In the genomic region with DNA sequence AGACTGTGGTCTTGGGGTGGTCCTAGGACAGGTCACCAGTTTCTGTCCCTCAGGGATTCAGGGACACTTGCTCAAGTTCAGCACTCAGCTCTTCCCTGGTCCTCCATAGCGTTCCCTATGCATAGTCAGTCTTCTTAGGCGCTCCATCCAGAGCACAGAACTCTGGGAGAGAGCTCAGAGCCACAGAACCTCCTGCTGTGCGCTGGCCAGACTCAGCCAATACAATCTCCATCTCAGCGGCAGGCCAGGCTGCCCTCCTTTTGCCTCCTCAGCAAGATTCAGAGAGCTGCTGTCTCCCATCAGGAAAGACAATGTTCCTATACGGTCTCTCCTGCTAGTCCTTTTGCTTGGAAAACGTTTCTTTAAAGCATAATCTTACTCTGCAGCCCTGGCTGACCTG, we compare ENCODE assay signal across 10 mouse cellular contexts. TPM values are rescaled to one million over a fixed set of nuclear protein-coding genes. Genes with fewer than 3 reads are reported as not detected.
A peak's percentile ranks its signal among the peaks of the same experiment; 100 is the strongest.
DNase-seq lines count a peak whose midpoint lies in the region; ATAC-seq and TF ChIP-seq lines count a peak whose summit lies in the region.
"Had no signal": no experiment of that assay in that cellular context is flagged by ENCODE, and none has a peak within 500 bp of the region (broad histone marks: within the 10 kb centered on the region; RNA-seq: fewer than 3 reads in every experiment).

No protein-coding gene starts in this region.

- H3K9ac ChIP-seq in heart, embryonic 16.5 days (ENCODE audit: low read length): peak overlapping the region; percentile 41
- H3K9ac ChIP-seq in hindbrain, postnatal 0 days (replicated peaks; ENCODE audit: low read length): no peak overlapping the region
- H3K9ac ChIP-seq: liver, embryonic 14.5 days had no signal

- peaks cover 33% of the 10 kb centered on the region for H3K4me1 ChIP-seq in heart, embryonic 16.5 days (ENCODE audit: control insufficient read depth, insufficient read depth, low read length)
- H3K4me1 ChIP-seq in hindbrain, postnatal 0 days (ENCODE audit: insufficient read depth, low read length): peaks cover 9% of the 10 kb centered on the region

- ATAC-seq in heart, embryonic 16.5 days (replicated peaks; ENCODE audit: extremely low read depth, insufficient read depth, low FRiP score): no peak
- no peak for ATAC-seq in hindbrain, postnatal 0 days
- ATAC-seq in megakaryocyte progenitor cell, adult 5-6 weeks (replicated peaks; ENCODE audit: poor library complexity): no peak
- ATAC-seq: CD4-positive, CD25-positive, alpha-beta regulatory T cell, adult 4 months had no signal

- TF ChIP-seq CTCF in hindbrain, postnatal 0 days (IDR thresholded peaks at IDR 0.05; ENCODE audit: low read depth): no peak

- H3K36me3 ChIP-seq in heart, embryonic 16.5 days (ENCODE audit: control insufficient read depth, insufficient read depth): no peaks in the 10 kb centered on the region
- H3K36me3 ChIP-seq in hindbrain, postnatal 0 days (ENCODE audit: insufficient read depth, low read length): no peaks in the 10 kb centered on the region

- H3K4me2 ChIP-seq in heart, embryonic 16.5 days (ENCODE audit: low read depth, low read length): no peak overlapping the region
- H3K4me2 ChIP-seq in hindbrain, postnatal 0 days (ENCODE audit: low read depth, low read length): no peak overlapping the region

- intact Hi-C loops in heart, postnatal 10 days (cut with DNase I): loop anchor here (2.0 to 5.0 kb wide), 3 partner anchors 21 to 207 kb away; a partner anchor contains a TSS

- H3K27ac ChIP-seq in heart, embryonic 16.5 days (ENCODE audit: low read length): peak overlapping the region; percentile 86
- H3K27ac ChIP-seq in hindbrain, postnatal 0 days: no peak overlapping the region
- H3K27ac ChIP-seq: liver, embryonic 14.5 days had no signal

- no peaks in the 10 kb centered on the region for H3K9me3 ChIP-seq in heart, embryonic 16.5 days (replicated peaks; ENCODE audit: control insufficient read depth, low read length)
- no peaks in the 10 kb centered on the region for H3K9me3 ChIP-seq in hindbrain, postnatal 0 days (ENCODE audit: low read length)

- no peaks in the 10 kb centered on the region for H3K27me3 ChIP-seq in heart, embryonic 16.5 days (ENCODE audit: control insufficient read depth, insufficient read depth, low read length)
- H3K27me3 ChIP-seq in hindbrain, postnatal 0 days (ENCODE audit: insufficient read depth, low read length): no peaks in the 10 kb centered on the region

- 25% methylated on average over 6 of the region's 6 CpGs for WGBS in heart, embryonic 16.5 days
- WGBS in hindbrain, postnatal 0 days: 15% methylated on average over 6 of the region's 6 CpGs

- no peak overlapping the region for H3K4me3 ChIP-seq in heart, embryonic 16.5 days (ENCODE audit: low read length)
- H3K4me3 ChIP-seq in hindbrain, postnatal 0 days (ENCODE audit: low read length): no peak overlapping the region

- DNase-seq in heart, postnatal 10 days: no peak
- DNase-seq in brain, adult 2 months (ENCODE audit: low read depth, low spot score): peak; percentile 88
- peak; percentile 73 to 81 for DNase-seq in cerebellum, postnatal 10 days
- peak; percentile 54 for DNase-seq in hindbrain, postnatal 0 days (ENCODE audit: low spot score)
- no peak for DNase-seq in embryo, embryonic 9.5 days (ENCODE audit: extremely low spot score)
- no peak for DNase-seq in spleen, postnatal 4 days (ENCODE audit: low spot score in 2 of 2)

RNA-seq across cellular contexts. Expression of a gene that starts 51.1 kb away (rescaled TPM):
- 0.24 and 0.47 TPM in 2 replicates for polyA plus RNA-seq in heart, embryonic 16.5 days (2015; fragmentation: Nextera tagmentation; extraction: Ambion mirVana)
- total RNA-seq in heart, postnatal 10 days (2021): not detected
- not detected in 2 replicates for total RNA-seq in hindbrain, postnatal 0 days (2014; rRNA removed)
- polyA plus RNA-seq in hindbrain, postnatal 0 days (2015; fragmentation: Nextera tagmentation; extraction: Ambion mirVana): 0.81 and 0.88 TPM in 2 replicates
- total RNA-seq in megakaryocyte progenitor cell, adult 5-6 weeks (2015): 2.4 and 5.2 TPM in 2 replicates
- 2.7 and 5.0 TPM in 2 replicates for total RNA-seq in megakaryocyte progenitor cell, adult 5-6 weeks (2017)

RNA-seq across cellular contexts. Expression of a gene that starts 57.9 kb away (rescaled TPM):
- 342 and 383 TPM in 2 replicates for polyA plus RNA-seq in heart, embryonic 16.5 days (2015; fragmentation: Nextera tagmentation; extraction: Ambion mirVana)
- total RNA-seq in heart, postnatal 10 days (2021): 100 to 1,000 TPM; 221 to 231 TPM
- total RNA-seq in hindbrain, postnatal 0 days (2014; rRNA removed): 201 and 223 TPM in 2 replicates
- polyA plus RNA-seq in hindbrain, postnatal 0 days (2015; fragmentation: Nextera tagmentation; extraction: Ambion mirVana): 641 and 676 TPM in 2 replicates
- 149 and 186 TPM in 2 replicates for total RNA-seq in megakaryocyte progenitor cell, adult 5-6 weeks (2015)
- 108 and 180 TPM in 2 replicates for total RNA-seq in megakaryocyte progenitor cell, adult 5-6 weeks (2017)

Comparison
In these comparisons a context has a peak if more than half of its experiments do, and no peak if none do; other contexts are left out.
1. DNase-seq: peak in brain, adult 2 months (single experiment), cerebellum, postnatal 10 days (2 of 2) and hindbrain, postnatal 0 days (single experiment); none in heart, postnatal 10 days (0 of 2), embryo, embryonic 9.5 days (single experiment) and spleen, postnatal 4 days (0 of 2).